Mouse (Mus musculus) C2C12 (cell line): ENCODE data around the gene Fntb.

Experiments
- CEBPB ChIP-seq: IDR thresholded peaks from one replicate; pipeline ENCODE4 v1.6.1; 2011; ENCODE audit warnings: low read depth, mild to moderate bottlenecking, control low read depth, moderate library complexity
- CTCF ChIP-seq: IDR thresholded peaks from one replicate; pipeline ENCODE4 v1.5.1; 2011; ENCODE audit not compliant: control insufficient read depth, insufficient read depth, insufficient read length
- FOSL1 ChIP-seq: IDR thresholded peaks from one replicate; pipeline ENCODE4 v1.8.0; 2011; ENCODE audit warnings: mild to moderate bottlenecking, low read length; ENCODE audit not compliant: poor library complexity, insufficient read depth, severe bottlenecking
- MAX ChIP-seq: IDR thresholded peaks from one replicate; pipeline ENCODE4 v1.6.1; 2011; ENCODE audit warnings: mild to moderate bottlenecking, control low read depth
- MYOG ChIP-seq: IDR thresholded peaks from one replicate; pipeline ENCODE4 v1.6.1; 2011; ENCODE audit not compliant: control insufficient read depth, insufficient read length; ENCODE audit errors: extremely low read depth
- USF1 ChIP-seq: IDR thresholded peaks from one replicate; pipeline ENCODE4 v1.6.1; 2011; ENCODE audit warnings: low read depth, mild to moderate bottlenecking, control low read depth, moderate library complexity

DNA sequence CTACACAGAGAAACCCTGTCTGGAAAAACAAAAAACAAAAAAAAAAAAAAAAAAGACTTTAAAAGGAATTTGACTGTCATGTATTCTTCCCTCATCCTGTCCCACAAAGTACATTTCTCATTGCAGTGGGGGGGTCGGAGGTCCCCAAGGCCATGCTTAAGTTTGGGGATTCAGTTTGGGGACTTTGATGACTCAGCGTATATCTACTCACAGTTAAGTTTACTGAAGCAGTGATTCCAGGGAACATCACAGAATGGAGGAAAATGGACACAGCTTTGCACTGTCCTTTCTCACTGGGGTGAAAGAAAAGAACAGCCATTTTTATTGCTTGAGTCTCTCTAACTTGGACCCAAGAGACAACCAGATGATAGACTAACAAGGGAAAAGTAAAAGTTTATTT is 87.0 kb downstream of the Fntb start:
- TF ChIP-seq CTCF (no peak), MAX (no peak), MYOG (no peak), FOSL1 (no peak), CEBPB (no peak), USF1 (no peak)
